Mouse (Mus musculus) ES-E14 (cell line): ENCODE results near the gene Cfap97d1.

ENCODE experiments used
- HCFC1 ChIP-seq: IDR thresholded peaks from 2 replicates; pipeline ENCODE4 v1.6.1; 2012; ENCODE audit warnings: low read length, inconsistent platforms, borderline replicate concordance; ENCODE audit not compliant: insufficient read depth
- ZNF384 ChIP-seq: IDR thresholded peaks from 2 replicates; pipeline ENCODE4 v1.6.1; 2012; ENCODE audit warnings: low read depth, low read length, inconsistent platforms

DNA sequence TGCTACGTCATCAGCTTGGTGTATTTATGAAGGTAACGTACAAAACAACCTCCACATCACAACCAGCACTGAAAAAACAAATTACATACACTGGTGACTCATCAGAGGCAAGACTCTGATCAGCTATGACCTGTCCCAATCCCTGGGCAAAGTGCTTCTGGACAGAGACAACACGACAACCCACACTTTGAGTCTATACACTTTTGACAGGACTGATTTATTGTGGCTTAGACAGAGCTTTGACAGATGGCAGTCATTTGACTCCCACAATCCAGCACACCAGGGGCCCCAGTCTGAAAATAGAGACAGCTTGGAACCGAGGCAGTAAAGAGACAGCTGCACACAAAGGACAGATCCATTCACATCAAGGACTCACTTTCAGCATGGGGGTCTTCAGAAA is 15.4 kb downstream of the Cfap97d1 start:
- TF ChIP-seq HCFC1, result no peak
- TF ChIP-seq ZNF384, result no peak
